Mouse (Mus musculus) right cerebral cortex, postnatal 4 days (tissue): ENCODE results near the gene Ltb4r1.

Experiments used
- DNase-seq: peaks from one replicate; pipeline ENCODE4 v3.0.0-alpha.2; 2022

The Ltb4r1 gene

DNA sequence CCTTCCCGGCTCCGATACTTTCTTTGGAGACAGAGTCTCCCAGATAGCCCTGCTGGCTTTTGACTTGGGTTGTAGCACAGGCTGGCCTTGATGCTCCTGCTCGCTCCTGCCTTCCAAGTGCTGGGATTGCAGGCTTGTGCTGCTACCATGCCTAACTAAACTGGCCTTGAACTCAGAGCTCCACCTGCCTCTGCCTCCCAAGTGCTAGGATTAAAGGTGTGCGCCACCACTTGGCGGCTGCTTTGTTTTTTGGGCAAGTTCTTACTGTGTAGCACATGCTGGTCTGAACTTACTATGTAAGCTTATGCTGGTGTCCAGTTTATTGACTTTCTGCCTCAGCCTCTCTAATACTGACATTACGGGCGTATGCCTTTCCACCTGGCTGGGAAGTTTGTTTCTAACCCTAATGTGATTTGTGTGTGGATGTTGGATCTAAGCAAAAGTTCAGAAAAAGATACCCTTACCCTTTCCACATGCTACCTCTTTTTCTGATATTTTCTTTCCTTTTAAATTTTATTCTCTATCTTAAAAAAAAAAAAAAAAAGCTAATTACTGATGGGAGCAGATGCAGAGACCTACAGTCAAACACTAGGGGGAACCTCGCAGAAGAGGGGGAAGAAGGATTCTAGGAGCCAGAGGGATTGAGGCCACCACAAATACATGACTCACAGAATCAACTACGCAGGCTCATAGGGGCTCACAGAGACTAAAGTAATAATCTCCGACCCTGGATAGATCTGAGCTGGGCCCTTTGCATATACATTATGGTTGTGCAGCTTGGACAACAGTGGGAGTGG lies 18.5 kb upstream of the Ltb4r1 start:
- no peak for DNase-seq

DNA sequence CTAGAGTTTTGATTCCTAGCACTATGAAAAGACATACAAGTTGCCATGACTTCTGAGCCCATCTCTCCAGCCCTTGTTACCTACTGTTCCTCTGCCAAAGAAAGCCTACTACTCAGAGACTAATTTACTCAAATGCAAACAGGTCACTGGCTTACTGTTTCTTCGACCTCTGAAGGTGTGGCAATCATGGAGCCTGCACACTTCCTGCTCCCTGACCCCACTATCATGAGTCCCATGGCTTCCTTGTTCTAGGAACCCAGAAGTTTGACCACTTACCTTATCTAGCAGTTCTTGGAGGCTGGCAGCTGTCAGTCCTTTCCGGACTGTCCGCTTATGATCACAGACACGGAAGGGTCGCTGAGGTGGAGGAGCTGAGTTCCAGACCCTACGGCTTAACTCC lies 8.2 kb upstream of the Ltb4r1 start:
- no peak for DNase-seq

DNA sequence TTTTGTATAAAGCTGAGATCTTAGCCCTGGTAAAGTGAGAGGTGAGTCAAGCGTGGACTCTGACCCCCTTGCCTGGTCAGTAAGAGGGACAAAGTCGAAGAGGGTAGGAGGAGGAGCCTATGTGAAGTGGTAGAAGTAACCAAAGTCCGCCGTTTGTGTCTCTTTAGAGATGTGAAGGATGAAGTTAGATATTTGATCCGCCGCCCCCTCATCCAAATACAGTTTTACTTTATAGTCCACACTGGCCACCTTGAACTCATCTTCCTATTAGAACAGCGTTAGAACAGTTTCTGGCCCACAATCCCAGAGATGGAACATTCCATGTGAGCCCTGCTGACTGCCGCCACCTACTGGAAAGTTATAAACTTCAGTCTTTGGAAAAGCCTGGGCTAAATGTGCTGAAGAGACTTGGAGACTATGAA lies 7.4 kb upstream of the Ltb4r1 start, which contains the start of gene Cideb:
TSS of gene Cideb (minus strand) at position 96 of the 422 bp plus-strand sequence.
- peak; percentile 34 for DNase-seq

DNA sequence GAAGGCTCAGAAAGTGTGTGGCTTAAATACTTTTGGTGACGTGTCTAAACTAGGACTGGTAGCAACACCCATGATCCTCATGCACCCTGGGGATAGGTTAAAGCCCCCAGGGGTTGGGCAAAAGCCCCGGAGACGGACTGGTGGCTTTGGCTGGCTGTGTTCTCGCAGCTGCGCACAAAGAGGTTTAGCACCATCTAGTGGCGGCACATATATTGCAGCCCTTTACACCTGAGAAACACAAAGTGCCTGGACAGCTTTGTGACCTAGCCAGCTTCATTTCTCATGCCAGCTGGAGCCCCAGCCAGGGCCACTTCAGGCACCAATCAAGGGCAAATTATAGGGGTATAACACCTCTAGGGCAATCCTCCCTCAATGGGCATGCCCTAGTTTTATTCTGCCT lies 5.6 kb upstream of the Ltb4r1 start:
- peak; percentile 88 for DNase-seq

DNA sequence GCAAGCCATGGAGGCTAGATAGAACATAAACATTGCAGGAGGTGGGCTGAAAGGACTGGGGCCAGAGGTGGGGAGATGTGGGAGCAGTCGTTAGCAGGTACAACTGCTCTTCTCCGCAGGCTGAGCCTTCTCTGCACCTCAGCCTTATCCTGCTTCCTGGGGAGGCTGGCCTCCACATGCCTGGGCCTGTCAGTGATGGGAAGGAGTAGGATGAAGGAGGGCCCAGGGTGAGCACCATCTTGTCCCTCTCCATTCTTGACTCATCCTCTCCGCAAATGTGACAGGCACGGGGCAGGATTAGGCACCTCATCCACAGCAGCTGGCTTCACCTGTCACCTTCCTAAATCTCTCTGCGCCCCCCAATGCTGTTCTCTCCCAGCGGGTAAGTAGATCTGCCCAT lies 4.6 kb upstream of the Ltb4r1 start, which contains the start of gene Ltb4r2:
TSS of gene Ltb4r2 (plus strand) at position 266 of the 400 bp plus-strand sequence.
- DNase-seq, result no peak

- peak; percentile 67 for DNase-seq
These were observed 3.6 kb upstream of the Ltb4r1 start for GRCm38 (mm10) chr14:55762001-55762821.

- DNase-seq, result no peak
These were observed 2.6 kb upstream of the Ltb4r1 start for GRCm38 (mm10) chr14:55763166-55763565.

DNA sequence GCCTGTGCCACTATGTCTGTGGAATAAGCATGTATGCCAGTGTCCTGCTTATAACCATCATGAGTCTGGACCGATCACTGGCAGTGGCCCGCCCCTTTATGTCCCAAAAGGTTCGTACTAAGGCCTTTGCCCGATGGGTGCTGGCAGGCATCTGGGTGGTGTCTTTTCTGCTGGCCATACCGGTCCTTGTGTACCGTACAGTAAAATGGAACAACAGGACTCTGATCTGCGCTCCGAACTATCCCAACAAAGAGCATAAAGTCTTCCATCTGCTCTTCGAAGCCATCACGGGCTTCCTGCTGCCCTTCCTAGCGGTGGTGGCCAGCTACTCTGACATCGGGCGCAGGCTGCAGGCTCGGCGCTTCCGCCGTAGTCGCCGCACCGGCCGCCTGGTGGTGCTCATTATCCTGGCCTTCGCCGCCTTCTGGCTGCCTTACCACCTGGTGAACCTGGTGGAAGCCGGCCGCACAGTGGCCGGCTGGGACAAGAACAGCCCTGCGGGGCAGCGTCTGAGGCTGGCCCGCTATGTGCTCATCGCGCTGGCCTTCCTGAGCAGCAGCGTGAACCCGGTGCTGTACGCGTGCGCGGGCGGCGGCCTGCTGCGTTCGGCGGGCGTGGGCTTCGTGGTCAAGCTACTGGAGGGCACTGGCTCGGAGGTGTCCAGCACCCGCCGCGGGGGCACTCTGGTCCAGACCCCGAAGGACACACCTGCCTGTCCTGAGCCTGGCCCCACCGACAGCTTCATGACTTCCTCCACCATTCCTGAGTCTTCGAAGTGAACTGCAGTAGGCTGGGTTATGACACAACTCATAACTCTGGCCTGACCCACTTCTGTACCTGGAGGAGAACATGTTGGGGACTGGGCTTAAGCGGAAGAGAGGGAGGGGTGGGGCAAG lies 2.0 kb downstream of the Ltb4r1 start:
- peak; percentile 50 for DNase-seq

DNA sequence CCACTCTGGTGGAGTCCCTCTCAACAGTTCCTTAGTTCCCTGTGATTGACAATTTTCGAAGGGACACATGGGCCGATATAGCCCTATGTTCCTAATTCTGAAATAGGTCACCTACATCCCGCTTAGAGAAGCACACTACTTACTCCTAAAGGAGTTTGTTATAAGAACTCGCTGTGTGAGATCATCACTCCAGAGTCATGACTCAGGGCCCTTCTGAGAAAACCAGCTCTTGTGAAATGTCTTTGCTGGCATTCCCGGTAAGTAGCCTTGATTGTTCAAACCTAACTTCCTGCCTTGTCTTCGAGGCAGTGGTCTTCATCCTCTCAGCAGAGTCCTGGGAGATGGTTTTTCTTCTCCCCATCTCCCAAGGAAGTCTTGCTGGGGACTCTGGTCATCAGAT lies 2.8 kb downstream of the Ltb4r1 start:
- DNase-seq, result no peak

DNA sequence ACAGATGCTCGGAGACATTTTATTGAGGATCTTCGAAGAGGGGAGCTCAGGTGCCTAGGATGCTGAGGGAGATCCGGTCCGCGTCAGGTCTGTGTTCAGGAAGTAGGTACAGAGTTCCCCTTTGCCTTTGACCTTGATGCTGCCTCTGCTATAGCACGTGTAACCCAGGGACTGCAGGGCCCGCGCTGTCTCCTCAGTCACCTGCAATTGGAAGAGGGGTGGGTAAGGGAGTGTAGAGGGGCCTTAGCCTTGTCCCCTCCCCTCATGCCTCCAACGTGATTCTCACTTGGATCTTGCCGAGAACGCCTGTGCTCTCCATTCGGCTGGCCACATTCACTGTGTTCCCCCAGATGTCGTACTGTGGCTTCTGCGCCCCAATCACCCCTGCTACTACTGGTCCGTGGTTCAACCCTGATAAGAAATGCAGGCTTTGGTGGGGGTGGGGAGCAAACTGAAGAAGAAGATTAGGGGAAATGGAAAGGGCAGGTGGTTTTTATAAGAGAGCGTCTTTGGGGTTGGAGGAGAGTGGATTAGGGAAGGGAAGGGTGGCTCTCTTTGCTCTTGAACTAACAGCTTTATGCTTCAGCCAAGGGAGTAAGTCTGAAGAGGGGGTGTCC lies 3.4 kb downstream of the Ltb4r1 start:
- DNase-seq, result no peak

DNA sequence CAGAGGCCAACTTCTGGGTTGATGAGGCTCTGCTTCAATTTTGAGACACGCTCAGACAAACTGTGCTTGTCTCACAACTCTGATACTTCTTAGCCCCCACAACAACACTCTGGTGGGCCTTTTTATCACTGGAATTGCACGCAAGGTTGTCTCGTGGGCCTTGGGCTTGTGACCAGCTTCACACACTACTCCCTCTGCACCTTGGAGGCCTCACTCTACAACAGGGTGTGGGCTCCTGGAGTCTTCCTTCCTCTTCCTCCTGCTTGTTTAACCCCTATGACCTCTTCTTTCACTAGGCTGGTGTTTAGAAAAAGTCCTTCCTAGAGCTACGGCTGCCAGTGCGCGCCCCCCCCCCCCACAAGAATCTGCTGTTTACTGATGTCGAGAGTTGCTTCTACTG lies 10.9 kb downstream of the Ltb4r1 start:
- DNase-seq, result no peak

- no peak for DNase-seq
These were observed 11.4 kb downstream of the Ltb4r1 start for GRCm38 (mm10) chr14:55777176-55777575.

DNA sequence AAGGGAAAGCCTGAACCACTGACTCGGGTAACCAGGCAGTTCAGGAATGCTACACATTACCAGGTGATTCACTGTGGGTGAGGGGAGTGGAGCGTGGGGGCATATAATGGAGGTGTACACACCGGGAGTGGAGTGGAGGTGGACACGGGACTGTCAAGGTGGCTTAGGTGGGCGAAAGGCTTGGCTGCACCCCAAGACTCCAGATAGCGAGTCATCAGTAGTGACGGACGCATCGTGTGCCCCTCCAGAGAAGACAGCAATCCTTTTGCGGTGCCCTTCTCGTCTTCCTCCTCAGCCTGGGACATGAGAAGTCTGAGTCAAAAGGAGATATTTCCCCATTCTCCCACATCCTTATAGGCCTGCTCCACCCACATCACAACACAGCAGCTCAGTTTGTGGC lies 12.0 kb downstream of the Ltb4r1 start:
- no peak for DNase-seq

GRCm38 (mm10) chr14:55778686-55779085 lies 12.9 kb downstream of the Ltb4r1 start:
- DNase-seq, result no peak

- no peak for DNase-seq
These were observed 13.9 kb downstream of the Ltb4r1 start for GRCm38 (mm10) chr14:55779656-55780055.

DNA sequence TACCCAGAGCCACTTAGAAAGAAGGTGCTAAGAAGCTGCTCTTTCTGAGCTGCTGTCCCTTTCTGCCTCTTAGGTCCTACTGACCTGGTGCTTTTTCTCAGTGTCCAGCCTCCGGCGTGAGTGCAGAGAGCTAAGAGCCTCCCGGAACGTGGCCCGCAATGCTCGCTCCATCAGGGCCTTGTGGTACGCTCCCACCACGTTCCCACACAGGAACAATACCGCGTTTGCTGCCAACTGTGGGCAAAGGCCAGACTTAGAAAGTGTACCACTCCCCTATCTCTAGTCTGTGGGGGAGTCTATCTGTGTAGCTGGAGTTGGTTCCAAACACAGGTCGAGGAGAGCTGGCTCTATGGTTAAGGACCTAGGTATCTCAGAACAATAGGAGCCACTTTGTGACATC lies 15.0 kb downstream of the Ltb4r1 start:
- DNase-seq, result no peak

DNA sequence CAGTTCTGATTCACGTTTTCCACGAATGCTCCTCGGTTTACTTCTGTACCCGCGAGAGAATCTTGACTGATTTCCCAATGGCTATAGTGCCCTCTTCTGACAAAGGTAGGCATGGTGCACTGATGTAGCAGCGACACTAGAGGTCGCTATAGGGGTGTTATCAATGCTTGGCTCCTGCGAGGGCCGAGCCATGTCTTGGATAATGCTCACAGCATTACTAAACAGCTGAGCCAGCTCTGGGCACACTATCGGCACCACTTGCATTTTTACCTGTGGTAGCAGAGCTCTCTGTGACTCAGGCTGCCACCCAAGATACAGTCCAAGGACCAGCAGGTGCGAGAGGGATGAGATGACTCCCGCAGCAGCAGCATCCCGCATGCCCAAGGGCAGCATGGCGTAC lies 15.5 kb downstream of the Ltb4r1 start:
- DNase-seq, result no peak

- no peak for DNase-seq
These were observed 16.7 kb downstream of the Ltb4r1 start for GRCm38 (mm10) chr14:55782361-55782960.

DNA sequence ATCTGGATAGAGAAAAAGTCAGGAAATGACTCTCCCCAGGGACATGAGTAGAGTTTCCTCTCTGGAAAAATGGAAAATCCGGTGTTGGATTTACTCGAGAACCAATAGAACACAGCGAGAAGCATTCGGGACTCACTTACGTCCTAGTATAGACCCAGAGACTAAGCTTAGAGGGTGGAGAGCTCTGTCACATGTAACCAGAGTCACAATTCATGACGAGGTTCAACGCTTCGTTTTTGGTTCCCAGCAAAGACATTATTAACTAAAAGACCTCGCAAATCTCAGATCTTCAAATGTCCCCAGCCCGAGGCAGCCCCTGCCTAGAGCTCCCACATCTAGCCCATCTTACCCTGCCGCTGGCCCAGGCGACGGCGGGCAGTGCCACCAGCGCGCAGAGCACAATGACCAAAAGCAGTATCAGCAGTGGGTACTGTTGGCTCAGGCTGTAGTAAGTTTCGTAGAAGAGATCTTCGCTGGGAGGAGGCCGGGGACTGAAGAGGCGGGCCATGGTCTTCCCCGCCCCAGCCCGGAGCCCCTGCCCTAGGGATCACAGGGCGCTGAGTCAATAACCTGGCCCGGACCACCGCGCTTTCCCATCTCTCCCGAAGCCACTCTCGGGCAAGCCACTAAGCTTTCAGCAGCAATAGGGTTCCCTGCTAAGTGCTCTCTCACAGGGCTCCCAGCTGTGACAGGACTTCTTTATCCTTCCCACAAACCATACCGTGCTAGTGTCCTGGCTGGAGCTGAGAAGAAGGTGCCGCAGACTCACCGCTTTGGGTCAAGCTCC lies 17.6 kb downstream of the Ltb4r1 start:
- DNase-seq, result no peak

- no peak for DNase-seq
These were observed 18.1 kb downstream of the Ltb4r1 start, which contains the start of gene Adcy4 for GRCm38 (mm10) chr14:55783958-55784235. Gene Adcy4, minus strand, starts transcription at chr14:55784095.

- no peak for DNase-seq
These were observed 19.4 kb downstream of the Ltb4r1 start for GRCm38 (mm10) chr14:55785195-55785594.
